Mouse (Mus musculus) C2C12 (cell line): ENCODE measurements at regions not wholly inside any gene's neighbourhood (a gene's known extent, or its start where the extent isn't known, plus 50 kb on each side); places are given as distances from the start of the nearest gene placed in this dataset.

Experiments
- CEBPB ChIP-seq: IDR thresholded peaks from one replicate; pipeline ENCODE4 v1.6.1; 2011; ENCODE audit warnings: low read depth, mild to moderate bottlenecking, control low read depth, moderate library complexity
- CTCF ChIP-seq: IDR thresholded peaks from one replicate; pipeline ENCODE4 v1.5.1; 2011; ENCODE audit not compliant: control insufficient read depth, insufficient read depth, insufficient read length
- MAX ChIP-seq: IDR thresholded peaks from one replicate; pipeline ENCODE4 v1.6.1; 2011; ENCODE audit warnings: mild to moderate bottlenecking, control low read depth
- MYOG ChIP-seq: IDR thresholded peaks from one replicate; pipeline ENCODE4 v1.6.1; 2011; ENCODE audit not compliant: control insufficient read depth, insufficient read length; ENCODE audit errors: extremely low read depth
- USF1 ChIP-seq: IDR thresholded peaks from one replicate; pipeline ENCODE4 v1.6.1; 2011; ENCODE audit warnings: low read depth, mild to moderate bottlenecking, control low read depth, moderate library complexity

- TF ChIP-seq CTCF (no peak), MAX (no peak), CEBPB (peak; percentile 73), USF1 (no peak), MYOG (no peak)
Observed at GRCm38 (mm10) chrX:72330323-72330722, 55.7 kb upstream of the Gabre start.
